Mouse (Mus musculus) limb, embryonic 11.5 days (tissue): ENCODE results near the gene Chmp5. TPM values are rescaled to one million over a fixed set of nuclear protein-coding genes. Genes with fewer than 3 reads are reported as not detected.

Experiments used
- ATAC-seq: fragments of 200-750 bp; cut with Nextera tagmentation; 2 replicates; pipeline ENCODE4 v1.8.0; 2017; ENCODE audit warnings: low read depth; ENCODE audit not compliant: insufficient number of reproducible peaks, low FRiP score, low TSS enrichment
- DNase-seq: peaks from one replicate; pipeline ENCODE4 v3.0.0-alpha.2; 2015; ENCODE audit warnings: low spot score
- H3K27ac ChIP-seq: fragments of 300-500 bp; sonication (generic); replicated peaks from 2 replicates; pipeline ENCODE4 v1.5.1; 2014; ENCODE audit warnings: low read depth, mild to moderate bottlenecking, low read length
- H3K27me3 ChIP-seq: fragments of 300-500 bp; sonication (generic); 2 replicates; pipeline ENCODE4 v1.6.1; 2014; ENCODE audit warnings: mild to moderate bottlenecking, low read length, mixed read lengths; ENCODE audit not compliant: control insufficient read depth, insufficient read depth
- H3K36me3 ChIP-seq: fragments of 300-500 bp; sonication (generic); 2 replicates; pipeline ENCODE4 v1.6.1; 2014; ENCODE audit warnings: mild to moderate bottlenecking, low read length, moderate library complexity, mixed read lengths; ENCODE audit not compliant: control insufficient read depth, insufficient read depth
- H3K4me1 ChIP-seq: fragments of 300-500 bp; sonication (generic); 2 replicates; pipeline ENCODE4 v1.6.1; 2014; ENCODE audit warnings: low read length, mixed read lengths; ENCODE audit not compliant: control insufficient read depth, insufficient read depth
- H3K4me2 ChIP-seq: fragments of 300-500 bp; sonication (generic); 2 replicates; pipeline ENCODE4 v1.6.1; 2014; ENCODE audit warnings: low read depth, mild to moderate bottlenecking, moderate library complexity; ENCODE audit not compliant: severe bottlenecking
- H3K4me3 ChIP-seq: fragments of 300-500 bp; sonication (generic); 2 replicates; pipeline ENCODE4 v1.5.1; 2014; ENCODE audit warnings: low read depth, low read length
- H3K9ac ChIP-seq: fragments of 300-500 bp; sonication (generic); 2 replicates; pipeline ENCODE4 v1.6.1; 2014; ENCODE audit warnings: mild to moderate bottlenecking, low read length
- H3K9me3 ChIP-seq: fragments of 300-500 bp; sonication (generic); 2 replicates; pipeline ENCODE4 v1.6.1; 2016; ENCODE audit warnings: low read length; ENCODE audit not compliant: control insufficient read depth
- WGBS: fragments of 180-500 bp; shearing (Covaris S2); extraction: QIAGEN DNeasy Blood & Tissue Kit; methylation state at CpG from one replicate; pipeline ENCODE4 v1.1.7; 2014; 5-methylcytosine and 5-hydroxymethylcytosine counted together
- polyA plus RNA-seq: library from polyadenylated mRNA; unstranded; fragments of >200 nt; fragmentation: Nextera tagmentation; extraction: Ambion mirVana; gene quantifications from 2 replicates; pipeline ENCODE4 v1.2.1, GENCODE M21; 2014

The Chmp5 gene
- 110 and 115 TPM in 2 replicates for polyA plus RNA-seq

GRCm38 (mm10) chr4:40948160-40948708 is at the start of gene Chmp5, which contains the start of gene Bag1:
TSS of gene Chmp5 (plus strand) at chr4:40948407.
TSS of gene Bag1 (minus strand) at chr4:40948294.
- WGBS: under 1% methylated on average over 42 of the region's 50 CpGs
- H3K36me3 ChIP-seq: no peaks in the 10 kb centered on the region; the same call in 1 of the 2 replicates
- peak; percentile 98 for ATAC-seq

GRCm38 (mm10) chr4:40898476-40899044 is 49.6 kb upstream of the Chmp5 start:
- Histone ChIP-seq H3K9me3 (no peaks in the 10 kb centered on the region), H3K27ac (no peak overlapping the region), H3K36me3 (no peaks in the 10 kb centered on the region), H3K9ac (no peak overlapping the region), H3K4me1 (0 out of 2 replicates have a peak, but pooled peaks cover 4% of the 10 kb centered on the region), H3K4me3 (no peak overlapping the region), H3K4me2 (no peak overlapping the region), H3K27me3 (no peaks in the 10 kb centered on the region)
- no peak for DNase-seq
- ATAC-seq: no peak
- 83% methylated on average over 6 of the region's 6 CpGs for WGBS

More at GRCm38 (mm10) chr4:40948160-40948708, at the start of gene Chmp5, which contains the start of gene Bag1:
- DNase-seq: peak; percentile 99
- Histone ChIP-seq H3K9ac (peak within 1 kb of the TSS; percentile 89), H3K27ac (peak within 1 kb of the TSS; percentile 32; the same call in 1 of the 2 replicates), H3K9me3 (no peaks in the 10 kb centered on the region), H3K4me3 (peak within 1 kb of the TSS; percentile 81), H3K4me2 (peak within 1 kb of the TSS; percentile 67), H3K4me1 (peaks cover 7% of the 10 kb centered on the region; the same call in 1 of the 2 replicates), H3K27me3 (no peaks in the 10 kb centered on the region)

GRCm38 (mm10) chr4:40899264-40899663 is 48.9 kb upstream of the Chmp5 start:
- no peak for DNase-seq
- no peak overlapping the region for H3K4me3 ChIP-seq
- H3K4me2 ChIP-seq: no peak overlapping the region
- H3K9me3 ChIP-seq: no peaks in the 10 kb centered on the region
- no peaks in the 10 kb centered on the region for H3K27me3 ChIP-seq
- no peak overlapping the region for H3K9ac ChIP-seq
- 83% methylated on average over 2 of the region's 2 CpGs for WGBS
- ATAC-seq: no peak
- no peak overlapping the region for H3K27ac ChIP-seq
- H3K36me3 ChIP-seq: no peaks in the 10 kb centered on the region
- 0 out of 2 replicates have a peak, but pooled peaks cover 4% of the 10 kb centered on the region for H3K4me1 ChIP-seq

- 97% methylated on average over 3 of the region's 3 CpGs for WGBS
- no peak for ATAC-seq
Observed at GRCm38 (mm10) chr4:40900071-40900470, 48.1 kb upstream of the Chmp5 start.

GRCm38 (mm10) chr4:40900612-40901011 is 47.6 kb upstream of the Chmp5 start:
- DNase-seq: no peak
- no peaks in the 10 kb centered on the region for H3K27me3 ChIP-seq
- H3K4me2 ChIP-seq: no peak overlapping the region
- H3K9ac ChIP-seq: no peak overlapping the region
- H3K9me3 ChIP-seq: no peaks in the 10 kb centered on the region
- 0 out of 2 replicates have a peak, but pooled peaks cover 4% of the 10 kb centered on the region for H3K4me1 ChIP-seq
- H3K36me3 ChIP-seq: no peaks in the 10 kb centered on the region
- WGBS: 91% methylated on average over 4 of the region's 4 CpGs
- no peak for ATAC-seq
- no peak overlapping the region for H3K4me3 ChIP-seq
- H3K27ac ChIP-seq: no peak overlapping the region

More at GRCm38 (mm10) chr4:40900071-40900470, 48.1 kb upstream of the Chmp5 start:
- no peaks in the 10 kb centered on the region for H3K9me3 ChIP-seq
- no peaks in the 10 kb centered on the region for H3K36me3 ChIP-seq
- H3K9ac ChIP-seq: no peak overlapping the region
- DNase-seq: no peak
- no peak overlapping the region for H3K4me2 ChIP-seq
- no peak overlapping the region for H3K27ac ChIP-seq
- no peak overlapping the region for H3K4me3 ChIP-seq
- H3K27me3 ChIP-seq: no peaks in the 10 kb centered on the region
- H3K4me1 ChIP-seq: 0 out of 2 replicates have a peak, but pooled peaks cover 4% of the 10 kb centered on the region

- Histone ChIP-seq H3K36me3 (no peaks in the 10 kb centered on the region), H3K9ac (no peak overlapping the region), H3K27ac (no peak overlapping the region), H3K4me1 (no peaks in the 10 kb centered on the region), H3K4me2 (no peak overlapping the region), H3K9me3 (no peaks in the 10 kb centered on the region), H3K4me3 (no peak overlapping the region), H3K27me3 (no peaks in the 10 kb centered on the region)
- DNase-seq: no peak
- WGBS: 56% methylated on average over 1 of the region's 1 CpGs
- no peak for ATAC-seq
Observed at GRCm38 (mm10) chr4:40906298-40906697, 41.9 kb upstream of the Chmp5 start.

GRCm38 (mm10) chr4:40908261-40908969 is 39.8 kb upstream of the Chmp5 start:
- DNase-seq: no peak
- H3K4me3 ChIP-seq: no peak overlapping the region

GRCm38 (mm10) chr4:40914287-40914867 is 33.8 kb upstream of the Chmp5 start:
- Histone ChIP-seq H3K4me1 (no peaks in the 10 kb centered on the region), H3K4me2 (no peak overlapping the region), H3K27ac (no peak overlapping the region), H3K4me3 (no peak overlapping the region), H3K27me3 (no peaks in the 10 kb centered on the region), H3K9me3 (no peaks in the 10 kb centered on the region), H3K9ac (no peak overlapping the region), H3K36me3 (no peaks in the 10 kb centered on the region)
- no peak for DNase-seq
- no peak for ATAC-seq

More at GRCm38 (mm10) chr4:40908261-40908969, 39.8 kb upstream of the Chmp5 start:
- WGBS: 48% methylated on average over 20 of the region's 20 CpGs
- ATAC-seq: no peak
- Histone ChIP-seq H3K27me3 (no peaks in the 10 kb centered on the region), H3K27ac (no peak overlapping the region), H3K4me2 (no peak overlapping the region), H3K9ac (no peak overlapping the region), H3K9me3 (no peaks in the 10 kb centered on the region), H3K4me1 (no peaks in the 10 kb centered on the region), H3K36me3 (no peaks in the 10 kb centered on the region)
